Mouse (Mus musculus) olfactory bulb, adult 2 months (tissue): ENCODE measurements around the gene Asrgl1. TPM values are rescaled to one million over a fixed set of nuclear protein-coding genes. Genes with fewer than 3 reads are reported as not detected.

ENCODE experiments used
- H3K27ac ChIP-seq: fragments of 200-500 bp; 2 replicates; pipeline ENCODE4 v1.5.1; 2012; ENCODE audit warnings: low read depth, low read length; ENCODE audit not compliant: insufficient read depth
- H3K4me1 ChIP-seq: fragments of 200-500 bp; 2 replicates; pipeline ENCODE4 v1.6.1; 2012; ENCODE audit warnings: low read length; ENCODE audit not compliant: control insufficient read depth, insufficient read depth
- H3K4me3 ChIP-seq: fragments of 200-500 bp; 2 replicates; pipeline ENCODE4 v1.5.1; 2012; ENCODE audit warnings: mild to moderate bottlenecking, low read depth, low read length, moderate library complexity; ENCODE audit not compliant: insufficient read depth
- CTCF ChIP-seq: fragments of 200-500 bp; IDR thresholded peaks from 2 replicates; pipeline ENCODE4 v1.5.1; 2012; ENCODE audit warnings: low read depth, mild to moderate bottlenecking, low read length, moderate library complexity; ENCODE audit not compliant: insufficient read depth
- POLR2A ChIP-seq: fragments of 200-500 bp; IDR thresholded peaks from 2 replicates; pipeline ENCODE4 v1.6.1; 2012; ENCODE audit warnings: mild to moderate bottlenecking, low read depth, low read length, moderate library complexity; ENCODE audit not compliant: insufficient read depth
- WGBS: fragments of 180-500 bp; shearing (Covaris S2); methylation state at CpG from one replicate; pipeline ENCODE4 v1.1.7; 2018; 5-methylcytosine and 5-hydroxymethylcytosine counted together
- polyA plus RNA-seq: library from polyadenylated mRNA; stranded (reverse); fragments of >200 nt; gene quantifications from 2 replicates; pipeline ENCODE4 v1.2.4, GENCODE M21; 2012; ENCODE audit warnings: low replicate concordance; ENCODE audit not compliant: missing spikeins, insufficient read depth, insufficient read length

The Asrgl1 gene
- polyA plus RNA-seq, 1 experiment = 72.4 TPM

DNA sequence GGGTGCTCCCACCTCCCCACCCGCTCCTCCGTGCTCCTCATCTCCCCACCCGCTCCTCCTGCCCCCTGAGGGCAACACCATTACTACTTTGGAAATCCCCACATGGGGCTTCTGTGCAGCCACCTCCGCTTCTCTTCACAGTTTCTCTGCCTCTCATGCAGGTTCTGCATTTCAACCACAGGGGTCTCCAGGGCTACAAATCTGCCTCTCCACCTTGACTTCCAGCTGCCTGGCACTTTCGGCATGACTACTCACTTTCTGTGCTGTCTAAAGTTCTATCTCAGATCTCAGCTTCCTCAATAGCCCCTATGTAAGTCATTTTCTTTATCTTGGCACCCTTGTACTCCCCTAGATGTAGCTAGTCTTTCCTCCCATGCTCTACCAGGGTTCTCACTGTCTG is 68.1 kb downstream of the Asrgl1 start:
- H3K4me3 ChIP-seq = no peak overlapping the region
- H3K4me1 ChIP-seq = peaks cover 21% of the 10 kb centered on the region
- no peak overlapping the region for H3K27ac ChIP-seq
- TF ChIP-seq POLR2A (no peak), CTCF (no peak)
- WGBS = 74% methylated on average over 5 of the region's 5 CpGs

DNA sequence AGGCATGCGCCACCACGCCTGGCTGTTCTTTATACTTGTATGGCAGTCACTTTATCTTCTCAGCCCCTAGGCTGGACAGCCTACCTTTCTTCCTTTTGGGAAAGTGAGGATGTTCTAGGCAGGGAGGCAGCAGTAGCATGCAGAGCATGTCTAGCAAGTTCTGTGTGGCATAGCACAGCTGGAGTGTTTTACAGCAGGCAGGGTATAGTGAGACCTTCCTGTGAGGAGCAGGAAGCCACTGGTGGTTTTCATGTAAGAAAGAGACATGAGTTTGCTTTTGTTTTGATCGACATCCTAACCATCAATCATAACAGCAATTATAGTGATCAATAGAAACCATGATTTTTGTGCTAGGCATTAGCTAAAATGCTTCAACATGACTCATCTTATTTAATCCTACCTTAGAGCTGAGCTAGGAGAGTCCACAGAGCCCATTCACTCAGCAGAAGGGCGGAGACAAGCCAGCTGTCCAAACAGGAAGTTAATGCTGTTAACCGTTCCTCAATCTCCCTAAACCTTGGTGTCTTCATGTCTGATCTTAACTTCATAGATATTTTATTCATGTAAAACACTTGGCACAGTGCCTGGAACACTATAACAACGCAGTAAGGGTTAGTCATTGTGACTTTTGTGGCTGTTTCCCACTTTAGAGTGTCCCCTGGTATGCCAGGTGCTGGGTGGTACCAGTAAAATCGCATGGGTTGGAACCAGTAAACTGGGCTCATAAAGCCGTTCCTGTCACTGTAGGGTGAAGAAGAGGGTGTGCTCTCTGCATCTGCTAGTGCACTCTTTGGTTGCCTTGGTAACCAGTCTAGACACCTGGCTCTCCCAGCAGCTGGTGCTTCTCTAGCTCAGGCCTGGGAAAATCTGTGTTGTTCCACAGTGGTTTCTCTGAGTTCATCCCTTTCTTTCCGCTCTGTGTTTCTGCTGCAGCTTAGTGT is 69.5 kb downstream of the Asrgl1 start:
- WGBS = 45% methylated on average over 9 of the region's 9 CpGs
- TF ChIP-seq CTCF (no peak), POLR2A (no peak)
- H3K27ac ChIP-seq = peak overlapping the region; percentile 87
- no peak overlapping the region for H3K4me3 ChIP-seq
- peaks cover 13% of the 10 kb centered on the region for H3K4me1 ChIP-seq

GRCm38 (mm10) chr19:9063831-9064230 is 71.6 kb downstream of the Asrgl1 start:
- peaks cover 7% of the 10 kb centered on the region for H3K4me1 ChIP-seq

DNA sequence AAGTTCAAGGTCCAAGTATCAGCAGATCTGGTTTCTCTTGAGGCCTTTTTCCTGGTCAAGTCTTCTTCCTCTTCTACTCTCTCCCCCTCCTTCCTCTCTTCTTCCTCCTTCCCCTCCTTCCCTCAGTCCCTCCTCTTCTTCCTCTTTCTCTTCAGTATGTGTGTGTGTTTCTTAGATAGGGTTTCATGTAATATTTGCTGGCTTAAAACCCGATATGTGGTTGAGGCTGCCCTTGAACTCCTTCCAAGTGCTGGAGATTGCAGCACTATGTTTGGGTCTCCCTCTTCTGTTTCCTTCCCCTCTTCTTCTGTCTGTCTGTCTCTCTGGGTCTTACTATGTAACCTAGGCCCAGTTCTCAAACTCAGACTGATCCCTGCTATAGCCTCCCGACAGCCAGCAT is 72.6 kb downstream of the Asrgl1 start:
- TF ChIP-seq POLR2A = no peak
- no peak for TF ChIP-seq CTCF
- Histone ChIP-seq H3K4me3 (no peak overlapping the region), H3K27ac (no peak overlapping the region), H3K4me1 (peaks cover 10% of the 10 kb centered on the region)
- WGBS = 94% methylated on average over 2 of the region's 2 CpGs

More at GRCm38 (mm10) chr19:9063831-9064230, 71.6 kb downstream of the Asrgl1 start:
- 93% methylated on average over 3 of the region's 3 CpGs for WGBS
- Histone ChIP-seq H3K27ac (no peak overlapping the region), H3K4me3 (no peak overlapping the region)
- no peak for TF ChIP-seq CTCF
- no peak for TF ChIP-seq POLR2A

DNA sequence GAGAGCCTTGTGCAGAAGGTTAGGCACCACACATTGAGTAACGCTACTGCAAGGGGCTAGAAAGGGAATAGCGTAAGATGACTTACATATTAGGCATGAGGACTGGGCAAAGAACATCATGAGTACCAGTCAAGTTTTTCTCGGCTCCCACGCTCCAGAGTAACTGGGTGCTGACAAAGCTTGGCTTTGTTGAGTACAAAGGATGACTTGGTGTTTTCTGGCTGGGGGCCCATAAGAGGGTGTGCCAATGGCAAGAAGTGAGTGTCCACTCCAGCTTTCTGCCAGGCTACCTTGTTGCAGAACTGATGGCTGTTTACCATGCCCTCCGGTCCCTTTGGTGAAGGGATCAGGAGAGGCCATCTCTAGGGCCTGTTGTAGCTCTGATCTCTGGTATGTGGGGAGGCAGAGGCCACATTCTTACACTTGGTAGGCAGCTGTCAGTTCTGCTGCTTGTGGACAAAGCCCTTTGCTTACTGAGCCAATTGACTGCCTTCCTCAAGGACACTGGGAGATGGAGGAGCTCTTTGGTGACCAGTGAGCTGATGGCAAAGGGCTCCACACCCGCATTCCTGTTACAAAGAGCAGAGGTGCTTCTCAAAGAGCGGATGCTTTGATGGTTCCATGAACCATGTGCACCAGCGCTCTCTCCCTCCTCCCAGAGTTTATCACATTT is 74.1 kb downstream of the Asrgl1 start:
- WGBS = 90% methylated on average over 8 of the region's 8 CpGs
- Histone ChIP-seq H3K4me1 (peaks cover 5% of the 10 kb centered on the region; the same call in 1 of the 2 replicates), H3K4me3 (no peak overlapping the region), H3K27ac (no peak overlapping the region)
- TF ChIP-seq POLR2A (no peak), CTCF (no peak)

- no peak overlapping the region for H3K27ac ChIP-seq
- 76% methylated on average over 4 of the region's 4 CpGs for WGBS
- H3K4me1 ChIP-seq = peaks cover 5% of the 10 kb centered on the region; the same call in 1 of the 2 replicates
- no peak overlapping the region for H3K4me3 ChIP-seq
- no peak for TF ChIP-seq POLR2A
Observed at GRCm38 (mm10) chr19:9060103-9060502, 75.3 kb downstream of the Asrgl1 start.

Other genes starting within 250 kb of the Asrgl1 start
- not detected in 2 replicates for gene 1810009A15Rik, start 246.8 kb downstream of the Asrgl1 start, polyA plus RNA-seq
- gene Gm49416, start 246.7 kb downstream of the Asrgl1 start, polyA plus RNA-seq = not detected in 2 replicates
- gene Ints5, start 242.6 kb downstream of the Asrgl1 start, polyA plus RNA-seq = not detected in 2 replicates
- gene Ganab, start 237.6 kb downstream of the Asrgl1 start, polyA plus RNA-seq = not detected in 2 replicates
- not detected in 2 replicates for gene B3gat3, start 215.3 kb downstream of the Asrgl1 start, polyA plus RNA-seq
- not detected in 2 replicates for gene Rom1, start 206.3 kb downstream of the Asrgl1 start, polyA plus RNA-seq
- gene Eml3, start 206.1 kb downstream of the Asrgl1 start, polyA plus RNA-seq = not detected in 2 replicates
- not detected in 2 replicates for gene Mta2, start 193.8 kb downstream of the Asrgl1 start, polyA plus RNA-seq
- gene Tut1, start 181.8 kb downstream of the Asrgl1 start, polyA plus RNA-seq = not detected in 2 replicates
- gene Eef1g, start 168.6 kb downstream of the Asrgl1 start, polyA plus RNA-seq = 678 TPM in 1 of 2 replicates, not detected in the other
- gene Ahnak, start 146.4 kb downstream of the Asrgl1 start, polyA plus RNA-seq = not detected in 2 replicates
- gene Scgb1a1, start 47.7 kb downstream of the Asrgl1 start, polyA plus RNA-seq = not detected in 2 replicates